Mouse (Mus musculus) left cerebral cortex, adult 2 months (tissue): Measurements from ENCODE around the gene Sebox. TPM values are rescaled to one million over a fixed set of nuclear protein-coding genes. Genes with fewer than 3 reads are reported as not detected.

Experiments
- DNase-seq, 2 experiments: peaks; one replicate each; pipeline ENCODE4 v3.0.0; 2021 to 2022; ENCODE audit warnings: low spot score in 2 of 2, mixed read lengths in 1 of 2; ENCODE audit errors: extremely low spot score in 1 of 2
- H3K27ac ChIP-seq: fragments of 200-600 bp; 2 replicates; pipeline ENCODE4 v1.8.1; 2022
- H3K4me3 ChIP-seq: fragments of 200-600 bp; 2 replicates; pipeline ENCODE4 v1.8.1; 2022
- CTCF ChIP-seq: fragments of 200-600 bp; IDR thresholded peaks from 2 replicates; pipeline ENCODE4 v1.8.1; 2022; ENCODE audit warnings: antibody characterized with exemption, mild to moderate bottlenecking, moderate library complexity
- intact Hi-C: fragments of 180-260 bp; cut with DNase I; formaldehyde crosslinking; loops from one replicate; pipeline ENCODE4 v1.15.1; 2025
- total RNA-seq, 2 experiments: library from RNA; stranded (reverse); gene quantifications; 2 replicates each; pipeline ENCODE4 v1.2.3; 2021

Gene Sebox
- total RNA-seq, 2 experiments from 2014 or later = 0.79 to 1.0 TPM

- no peak overlapping the region for H3K4me3 ChIP-seq
- no peak overlapping the region for H3K27ac ChIP-seq
- no peak for DNase-seq
- intact Hi-C loops = no loop called here
- TF ChIP-seq CTCF = no peak
Observed at GRCm38 (mm10) chr11:78467515-78467914, 35.7 kb upstream of the Sebox start.

GRCm38 (mm10) chr11:78467932-78468331, 35.3 kb upstream of the Sebox start:
- Histone ChIP-seq H3K4me3 (no peak overlapping the region), H3K27ac (no peak overlapping the region)
- intact Hi-C loops = no loop called here
- TF ChIP-seq CTCF = no peak
- DNase-seq = no peak

GRCm38 (mm10) chr11:78471326-78472103, 31.7 kb upstream of the Sebox start:
- no peak overlapping the region for H3K27ac ChIP-seq
- no peak for DNase-seq
- TF ChIP-seq CTCF = no peak
- H3K4me3 ChIP-seq = no peak overlapping the region
- intact Hi-C loops = no loop called here

DNA sequence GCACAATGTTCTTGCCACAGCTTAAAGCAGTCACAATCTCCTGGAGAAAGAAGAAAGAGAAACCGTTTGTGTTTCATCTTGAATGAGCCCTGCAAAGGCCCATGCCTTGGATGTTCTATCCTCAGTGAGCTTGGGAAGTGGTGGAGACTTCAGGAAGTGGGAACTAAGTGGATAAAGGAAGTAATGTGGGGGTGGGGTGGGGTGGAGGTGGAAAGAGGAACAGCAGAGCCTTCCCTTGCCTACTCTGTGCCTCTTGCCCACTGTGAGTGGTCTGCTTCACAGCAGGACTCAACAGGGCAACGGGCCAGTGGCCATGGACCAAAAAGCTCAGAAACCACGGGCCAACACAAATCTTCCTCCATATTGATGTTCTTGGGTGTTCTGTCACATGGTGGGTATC, 28.0 kb upstream of the Sebox start:
- Histone ChIP-seq H3K27ac (no peak overlapping the region), H3K4me3 (no peak overlapping the region)
- DNase-seq = no peak
- no peak for TF ChIP-seq CTCF
- intact Hi-C loops = no loop called here

DNA sequence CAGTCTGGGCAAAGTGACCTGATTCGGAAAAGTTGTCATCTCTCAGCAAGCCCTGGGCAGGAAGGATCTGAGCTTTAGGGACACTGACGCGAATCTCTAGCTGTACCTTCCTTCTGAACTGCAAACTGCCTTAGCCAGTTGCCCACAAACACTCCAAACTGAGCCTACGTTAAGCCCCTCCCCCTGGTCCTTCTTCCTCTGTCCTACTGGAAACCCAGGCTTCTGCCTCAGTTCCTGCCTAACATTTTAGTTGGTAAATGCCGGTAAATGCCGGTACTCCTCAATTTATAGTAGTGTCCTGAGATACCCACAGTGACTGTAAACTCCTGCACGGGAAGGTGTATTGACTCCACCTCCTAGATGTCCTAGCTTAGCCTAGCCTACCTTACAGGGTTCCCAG, 19.6 kb upstream of the Sebox start:
- Histone ChIP-seq H3K27ac (no peak overlapping the region), H3K4me3 (no peak overlapping the region)
- DNase-seq = no peak
- intact Hi-C loops = no loop called here
- TF ChIP-seq CTCF = no peak

- intact Hi-C loops = no loop called here
- DNase-seq = peak; percentile 66 to 75
- H3K27ac ChIP-seq = no peak overlapping the region
- no peak overlapping the region for H3K4me3 ChIP-seq
- TF ChIP-seq CTCF = peak; percentile 83
Observed at GRCm38 (mm10) chr11:78488168-78488567, 15.1 kb upstream of the Sebox start.

DNA sequence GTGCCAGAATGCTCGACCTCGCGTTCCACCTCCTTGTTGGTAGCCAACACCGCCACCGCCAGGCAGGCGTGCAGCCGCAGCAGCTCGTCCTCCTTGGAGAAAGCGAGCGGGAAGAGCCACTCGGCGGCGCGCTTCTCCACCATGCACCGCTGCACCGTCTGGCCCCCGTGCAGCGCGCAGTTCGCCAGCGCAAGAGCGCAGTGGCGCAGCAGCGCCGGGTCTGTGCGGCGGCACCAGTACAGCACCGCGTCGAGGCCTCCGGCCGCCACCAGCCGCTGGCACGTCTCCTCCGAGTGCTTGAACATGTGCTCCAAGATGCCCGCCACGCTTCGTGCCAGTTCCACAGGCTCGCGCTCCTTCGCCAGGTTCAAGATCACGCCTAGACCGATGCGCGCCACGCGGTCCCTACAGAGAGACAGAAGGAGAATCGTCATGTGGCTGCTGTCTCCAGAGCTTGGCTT, 12.4 kb upstream of the Sebox start:
- peak; percentile 35 for TF ChIP-seq CTCF
- H3K27ac ChIP-seq = no peak overlapping the region
- intact Hi-C loops = no loop called here

GRCm38 (mm10) chr11:78495904-78496303, 7.3 kb upstream of the Sebox start:
- peak overlapping the region; percentile 86 for H3K4me3 ChIP-seq
- H3K27ac ChIP-seq = no peak overlapping the region
- no peak for TF ChIP-seq CTCF
- intact Hi-C loops = no loop called here
- no peak for DNase-seq

More for the DNA sequence above, 12.4 kb upstream of the Sebox start:
- DNase-seq = peak; percentile 66 to 70
- peak overlapping the region; percentile 34 for H3K4me3 ChIP-seq

DNA sequence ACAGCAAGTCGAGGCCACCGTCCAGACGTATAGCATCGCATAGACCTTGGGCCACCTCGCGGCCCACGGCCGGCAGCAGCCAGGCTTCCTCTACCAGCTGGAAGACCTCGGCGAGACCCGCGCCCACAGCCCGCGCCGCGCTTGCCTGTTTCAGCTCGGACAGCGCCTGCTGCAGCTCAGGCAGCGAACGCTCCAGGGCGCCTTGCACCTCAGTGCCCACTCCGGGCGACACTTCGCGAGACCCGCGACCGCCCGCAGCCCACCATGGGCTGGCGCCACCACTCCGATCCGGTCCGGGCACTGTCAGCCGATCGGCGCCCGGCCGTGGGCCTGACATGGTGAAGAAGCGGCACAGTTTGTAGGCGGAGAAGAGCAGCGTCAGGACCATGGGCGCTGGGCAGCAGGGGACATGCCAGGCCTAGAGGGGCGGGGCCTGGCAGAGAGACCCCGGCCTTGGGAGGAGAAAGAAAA, 6.1 kb upstream of the Sebox start:
- peak; percentile 51 to 52 for DNase-seq
- no peak; the same call in 1 of the 2 replicates for TF ChIP-seq CTCF

DNA sequence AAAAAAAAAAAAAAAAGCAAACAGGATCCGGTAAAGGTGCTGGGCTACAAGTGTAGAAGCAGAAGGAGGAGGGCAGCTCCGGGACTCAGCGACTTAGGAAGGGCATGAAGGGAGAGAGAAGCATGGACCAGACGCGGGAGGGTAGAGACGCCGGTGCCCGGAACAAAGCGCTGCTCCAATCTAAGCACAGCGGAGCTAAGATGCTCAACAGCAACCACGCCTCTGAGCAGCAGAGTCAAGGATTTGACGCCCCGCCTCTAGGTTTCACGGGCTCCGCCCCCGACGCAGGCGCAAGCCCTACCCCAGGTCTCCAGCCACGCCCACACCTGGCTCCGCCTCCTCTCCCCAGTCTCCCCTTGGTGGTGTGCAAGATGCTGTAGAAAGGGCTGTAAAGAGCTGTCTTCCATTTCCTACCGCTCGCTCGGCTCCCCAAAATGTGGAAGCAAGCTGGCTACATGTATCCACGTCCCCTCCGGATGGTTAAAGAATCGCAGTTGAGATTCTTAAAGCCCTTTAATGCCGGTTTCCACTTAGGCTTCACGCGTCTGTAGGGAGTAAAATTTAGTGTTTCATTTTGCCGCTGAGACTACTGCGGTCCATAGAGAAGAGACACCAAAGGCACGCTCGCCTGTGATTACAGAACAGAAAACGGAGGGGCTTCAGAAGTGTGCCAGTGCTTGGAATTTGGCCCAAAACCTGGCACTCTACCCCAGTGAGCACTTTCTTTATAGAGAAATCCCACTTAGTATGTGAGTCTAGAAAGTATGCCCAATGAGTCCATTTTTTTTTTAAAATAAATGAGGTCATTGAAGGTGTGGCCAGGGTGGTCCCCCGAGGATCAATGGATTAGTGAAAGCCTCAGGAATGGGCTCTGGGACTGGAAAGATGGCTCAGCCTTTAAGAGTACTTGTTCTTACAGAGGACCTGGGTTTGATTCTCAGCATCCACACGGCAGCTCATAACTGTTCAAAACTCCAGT, 5.4 kb upstream of the Sebox start, which contains the start of gene Sarm1:
Gene Sarm1 (minus strand): TSS at position 211 of the 979 bp plus-strand sequence.
- intact Hi-C loops = no loop called here
- peak; percentile 94 to 95 for DNase-seq

More for the DNA sequence above, 6.1 kb upstream of the Sebox start:
- peak overlapping the region; percentile 86 for H3K4me3 ChIP-seq
- intact Hi-C loops = no loop called here
- H3K27ac ChIP-seq = peak overlapping the region; percentile 90

GRCm38 (mm10) chr11:78499004-78499403, 4.2 kb upstream of the Sebox start, which contains the start of gene Vtn:
Gene Vtn (plus strand): TSS chr11:78499091.
- Histone ChIP-seq H3K27ac (peak within 1 kb of the TSS; percentile 91), H3K4me3 (peak within 1 kb of the TSS; percentile 86)
- DNase-seq = no peak
- intact Hi-C loops = no loop called here
- no peak for TF ChIP-seq CTCF

More for the DNA sequence above, 5.4 kb upstream of the Sebox start, which contains the start of gene Sarm1:
- H3K27ac ChIP-seq = peak within 1 kb of the TSS; percentile 91
- H3K4me3 ChIP-seq = peak within 1 kb of the TSS; percentile 86
- no peak; the same call in 1 of the 2 replicates for TF ChIP-seq CTCF

DNA sequence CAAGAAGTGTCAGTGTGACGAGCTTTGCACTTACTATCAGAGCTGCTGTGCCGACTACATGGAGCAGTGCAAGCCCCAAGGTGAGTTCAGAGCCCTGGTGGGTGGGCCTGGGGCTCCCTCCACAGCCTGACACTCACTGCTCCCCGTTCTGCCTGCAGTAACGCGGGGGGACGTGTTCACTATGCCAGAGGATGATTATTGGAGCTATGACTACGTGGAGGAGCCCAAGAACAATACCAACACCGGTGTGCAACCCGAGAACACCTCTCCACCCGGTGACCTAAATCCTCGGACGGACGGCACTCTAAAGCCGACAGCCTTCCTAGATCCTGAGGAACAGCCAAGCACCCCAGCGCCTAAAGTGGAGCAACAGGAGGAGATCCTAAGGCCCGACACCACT, 3.7 kb upstream of the Sebox start:
- DNase-seq = no peak
- Histone ChIP-seq H3K4me3 (no peak overlapping the region; the same call in 1 of the 2 replicates), H3K27ac (no peak overlapping the region)
- intact Hi-C loops = no loop called here
- TF ChIP-seq CTCF = no peak
